Mouse (Mus musculus) megakaryocyte, embryonic 14.5 days (primary cell): ENCODE data around the gene Lbr. TPM values are rescaled to one million over a fixed set of nuclear protein-coding genes. Genes with fewer than 3 reads are reported as not detected.

ENCODE experiments used
- H3K27me3 ChIP-seq: replicated peaks from 2 replicates; pipeline ENCODE3; 2012; ENCODE audit warnings: inconsistent platforms
- H3K36me3 ChIP-seq: replicated peaks from 2 replicates; pipeline ENCODE3; 2012; ENCODE audit warnings: low read length, inconsistent platforms, mixed read lengths
- H3K4me1 ChIP-seq: 2 replicates; pipeline ENCODE4 v1.6.1; 2012; ENCODE audit warnings: inconsistent platforms
- H3K4me3 ChIP-seq: replicated peaks from 2 replicates; pipeline ENCODE3; 2012; ENCODE audit warnings: moderate library complexity, mild to moderate bottlenecking, inconsistent platforms
- H3K9me3 ChIP-seq: 2 replicates; pipeline ENCODE4 v1.6.1; 2012; ENCODE audit warnings: inconsistent platforms
- FLI1 ChIP-seq: IDR thresholded peaks from 2 replicates; pipeline ENCODE4 v1.6.1; 2012; ENCODE audit warnings: low read length, inconsistent platforms, mixed read lengths
- GATA1 ChIP-seq: IDR thresholded peaks from 3 replicates; pipeline ENCODE4 v1.6.1; 2012; ENCODE audit warnings: mixed read lengths, low read length, inconsistent platforms, borderline replicate concordance
- polyA plus RNA-seq: library from polyadenylated mRNA; stranded (reverse); fragments of >175 nt; gene quantifications from 2 replicates; pipeline ENCODE4 v1.2.3, GENCODE M21; 2012; ENCODE audit warnings: low replicate concordance; ENCODE audit not compliant: insufficient read depth

Gene Lbr
- polyA plus RNA-seq, 1 experiment, result 24.2 TPM

- H3K9me3 ChIP-seq, result no peaks in the 10 kb centered on the region
- peaks cover 2% of the 10 kb centered on the region for H3K27me3 ChIP-seq
- peaks cover 74% of the 10 kb centered on the region for H3K4me1 ChIP-seq
- H3K4me3 ChIP-seq, result peak overlapping the region; percentile 97
- peaks cover 25% of the 10 kb centered on the region for H3K36me3 ChIP-seq
- no peak for TF ChIP-seq FLI1
- TF ChIP-seq GATA1, result no peak
These were observed 1.4 kb downstream of the Lbr start for GRCm38 (mm10) chr1:181841396-181841795.

GRCm38 (mm10) chr1:181839746-181840366, 3.0 kb downstream of the Lbr start:
- no peak for TF ChIP-seq GATA1
- TF ChIP-seq FLI1, result peak; percentile 11; the same call in 1 of the 2 replicates
- Histone ChIP-seq H3K4me1 (peaks cover 67% of the 10 kb centered on the region), H3K9me3 (no peaks in the 10 kb centered on the region), H3K27me3 (peaks cover 2% of the 10 kb centered on the region), H3K36me3 (peaks cover 40% of the 10 kb centered on the region), H3K4me3 (peak overlapping the region; percentile 77)

- Histone ChIP-seq H3K4me1 (peaks cover 56% of the 10 kb centered on the region), H3K36me3 (peaks cover 54% of the 10 kb centered on the region), H3K27me3 (no peaks in the 10 kb centered on the region), H3K9me3 (no peaks in the 10 kb centered on the region), H3K4me3 (no peak overlapping the region)
- TF ChIP-seq GATA1 (no peak), FLI1 (no peak)
These were observed 4.7 kb downstream of the Lbr start for GRCm38 (mm10) chr1:181838111-181838510.

DNA sequence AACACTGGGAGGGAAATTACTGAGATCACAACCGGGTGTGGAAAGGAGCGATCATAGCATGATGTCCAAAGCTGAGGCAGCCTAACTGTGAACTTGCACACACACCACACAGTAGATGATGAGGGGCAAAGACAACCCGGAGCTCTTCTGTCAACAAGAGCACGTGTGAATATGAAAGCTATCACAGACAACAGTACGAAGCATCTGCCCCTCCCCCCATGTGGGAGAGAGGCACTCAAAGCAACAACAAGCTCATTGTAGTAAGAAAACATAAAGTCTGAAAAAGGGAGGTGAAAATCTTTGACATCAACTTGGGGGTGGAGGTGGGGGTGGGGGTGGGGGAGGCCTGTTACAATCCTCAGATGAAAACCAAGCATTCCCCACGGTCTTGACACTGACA, 9.7 kb downstream of the Lbr start:
- TF ChIP-seq FLI1 (no peak), GATA1 (no peak)
- Histone ChIP-seq H3K9me3 (no peaks in the 10 kb centered on the region), H3K4me1 (peaks cover 29% of the 10 kb centered on the region), H3K36me3 (peaks cover 93% of the 10 kb centered on the region), H3K27me3 (no peaks in the 10 kb centered on the region), H3K4me3 (no peak overlapping the region)

- TF ChIP-seq FLI1 (no peak), GATA1 (no peak)
- Histone ChIP-seq H3K4me1 (peaks cover 25% of the 10 kb centered on the region), H3K36me3 (peaks cover 93% of the 10 kb centered on the region), H3K4me3 (no peak overlapping the region), H3K27me3 (no peaks in the 10 kb centered on the region), H3K9me3 (no peaks in the 10 kb centered on the region)
These were observed 10.1 kb downstream of the Lbr start for GRCm38 (mm10) chr1:181832720-181833119.

DNA sequence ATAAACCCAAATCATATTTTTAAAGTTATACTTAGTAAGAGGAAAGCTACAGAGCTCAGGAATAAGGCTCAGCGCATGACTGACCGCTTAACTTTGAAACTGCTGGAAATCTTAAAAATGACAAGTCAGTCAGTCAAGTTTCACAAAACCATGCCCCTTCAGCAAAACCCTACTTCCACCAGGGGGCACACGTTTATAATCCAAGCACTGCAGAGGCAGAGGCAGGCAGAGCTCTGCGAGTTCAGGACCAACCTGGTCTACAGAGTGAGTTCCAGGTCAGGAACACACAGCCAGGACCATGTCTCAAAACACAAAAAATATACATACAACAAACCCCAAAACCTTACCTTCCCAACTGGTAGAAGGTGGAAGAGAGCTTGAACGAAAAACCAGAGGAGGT, 14.5 kb downstream of the Lbr start:
- no peak for TF ChIP-seq GATA1
- TF ChIP-seq FLI1, result no peak
- Histone ChIP-seq H3K4me1 (peaks cover 12% of the 10 kb centered on the region), H3K27me3 (no peaks in the 10 kb centered on the region), H3K36me3 (peaks cover 98% of the 10 kb centered on the region), H3K4me3 (no peak overlapping the region), H3K9me3 (no peaks in the 10 kb centered on the region)

DNA sequence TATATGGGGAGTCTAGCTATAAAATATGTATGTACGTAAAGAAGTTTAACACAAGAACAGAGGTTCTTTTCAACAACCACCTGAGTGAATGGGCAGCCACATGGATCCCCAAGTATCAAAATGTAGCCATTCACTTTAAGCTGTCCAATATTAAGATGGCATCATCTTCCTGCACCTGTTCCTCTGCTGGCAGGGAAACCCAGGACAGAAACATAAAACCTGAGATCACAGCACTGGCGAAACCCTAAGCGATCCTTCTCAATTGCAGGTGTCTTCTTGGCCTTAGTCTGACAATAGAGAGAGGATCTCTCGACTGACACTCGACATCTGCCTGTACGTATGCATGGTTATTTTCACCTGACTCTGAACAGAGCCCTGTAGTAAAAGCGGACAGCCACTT, 16.1 kb downstream of the Lbr start:
- Histone ChIP-seq H3K9me3 (no peaks in the 10 kb centered on the region), H3K36me3 (peaks cover 98% of the 10 kb centered on the region), H3K4me1 (peaks cover 7% of the 10 kb centered on the region), H3K4me3 (no peak overlapping the region), H3K27me3 (no peaks in the 10 kb centered on the region)
- TF ChIP-seq FLI1, result no peak
- TF ChIP-seq GATA1, result no peak

GRCm38 (mm10) chr1:181811481-181812223, 31.2 kb downstream of the Lbr start:
- TF ChIP-seq FLI1 (no peak), GATA1 (no peak)
- Histone ChIP-seq H3K4me1 (peaks cover 10% of the 10 kb centered on the region), H3K27me3 (peaks cover 9% of the 10 kb centered on the region), H3K9me3 (peaks cover 8% of the 10 kb centered on the region; the same call in 1 of the 2 replicates), H3K4me3 (peak overlapping the region; percentile 39), H3K36me3 (peaks cover 38% of the 10 kb centered on the region)

DNA sequence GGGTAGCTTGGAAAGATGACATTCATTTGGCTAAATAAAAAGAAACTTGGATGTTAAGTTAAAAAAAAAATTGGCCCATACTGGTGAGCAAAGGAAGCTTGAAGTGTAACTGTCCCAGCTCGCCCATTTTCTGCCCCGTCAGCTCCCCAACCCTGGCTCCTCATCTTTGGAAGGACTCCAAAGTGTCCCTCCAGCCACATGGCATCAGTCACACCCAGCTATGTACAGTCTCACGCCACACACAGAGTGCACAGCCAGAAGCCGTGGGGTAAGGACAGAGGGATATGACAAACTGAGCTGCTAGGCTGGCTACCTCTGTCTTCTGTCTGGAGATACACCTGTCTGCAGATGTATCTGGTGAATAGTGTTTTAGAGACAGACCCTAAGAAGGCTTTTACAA, 42.2 kb downstream of the Lbr start:
- no peak overlapping the region for H3K4me3 ChIP-seq
- peaks cover 7% of the 10 kb centered on the region for H3K9me3 ChIP-seq
- H3K27me3 ChIP-seq, result peaks cover 23% of the 10 kb centered on the region
- no peak for TF ChIP-seq GATA1
- no peak for TF ChIP-seq FLI1
- no peaks in the 10 kb centered on the region for H3K4me1 ChIP-seq
- no peaks in the 10 kb centered on the region for H3K36me3 ChIP-seq

- TF ChIP-seq FLI1, result no peak
- no peak for TF ChIP-seq GATA1
- Histone ChIP-seq H3K9me3 (peaks cover 7% of the 10 kb centered on the region), H3K36me3 (no peaks in the 10 kb centered on the region), H3K4me3 (no peak overlapping the region), H3K27me3 (peaks cover 16% of the 10 kb centered on the region), H3K4me1 (no peaks in the 10 kb centered on the region)
These were observed 42.9 kb downstream of the Lbr start for GRCm38 (mm10) chr1:181799911-181800310.
